Comparison of ENCODE assay signal across 22 mouse cellular contexts in the genomic region with DNA sequence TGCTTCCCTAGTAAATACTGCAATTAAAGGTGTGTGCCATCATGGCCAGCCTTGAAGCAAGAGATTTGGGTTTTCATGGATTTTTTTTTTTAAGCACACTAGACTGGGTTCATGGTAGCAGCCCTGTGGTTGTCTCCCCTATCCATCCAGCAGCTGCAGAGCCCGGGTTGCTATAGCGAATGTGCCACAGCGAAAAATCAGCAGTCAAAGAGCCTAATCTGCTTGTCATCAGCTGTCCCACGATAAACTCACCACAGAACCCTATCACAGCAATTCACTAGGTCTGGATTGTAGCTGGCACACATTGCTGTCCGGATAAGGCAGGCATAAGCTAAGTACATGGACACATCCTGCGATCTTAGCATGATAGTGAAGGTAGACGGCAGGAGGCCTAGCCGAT. TPM values are rescaled to one million over a fixed set of nuclear protein-coding genes. Genes with fewer than 3 reads are reported as not detected.
DNase-seq lines count a peak whose midpoint lies in the region; ATAC-seq and TF ChIP-seq lines count a peak whose summit lies in the region.
"Had no signal": no experiment of that assay in that cellular context is flagged by ENCODE, and none has a peak within 500 bp of the region (broad histone marks: within the 10 kb centered on the region; RNA-seq: fewer than 3 reads in every experiment).

No protein-coding gene starts in this region.

- no peaks in the 10 kb centered on the region for H3K4me1 ChIP-seq in midbrain, embryonic 11.5 days (ENCODE audit: control insufficient read depth, insufficient read depth, low read length)
- no peaks in the 10 kb centered on the region for H3K4me1 ChIP-seq in midbrain, embryonic 13.5 days (replicated peaks)
- peaks cover 2 to 6% of the 10 kb centered on the region in 2 experiments; a peak in 3 of 4 replicates for H3K4me1 ChIP-seq in MEL (ENCODE audit: control insufficient read depth in 1 of 2, insufficient read depth in 2 of 2, low read length in 2 of 2)
- no peaks in the 10 kb centered on the region for H3K4me1 ChIP-seq in embryonic facial prominence, embryonic 10.5 days

- no peak for TF ChIP-seq EP300 in MEL (IDR thresholded peaks at IDR 0.05; ENCODE audit: low read depth in 1 of 2, low read length in 2 of 2)

- no peak overlapping the region for H3K4me3 ChIP-seq in midbrain, embryonic 11.5 days (ENCODE audit: low read depth, low read length)
- H3K4me3 ChIP-seq in midbrain, embryonic 13.5 days (replicated peaks) = no peak overlapping the region
- H3K4me3 ChIP-seq in MEL (ENCODE audit: control insufficient read depth in 1 of 2, insufficient read depth in 1 of 2, low read depth in 2 of 2, low read length in 2 of 2) = no peak overlapping the region
- no peak overlapping the region for H3K4me3 ChIP-seq in embryonic facial prominence, embryonic 10.5 days

- H3K4me2 ChIP-seq in midbrain, embryonic 11.5 days = no peak overlapping the region
- no peak overlapping the region for H3K4me2 ChIP-seq in midbrain, embryonic 13.5 days (replicated peaks)

- no peak for TF ChIP-seq RAD21 in MEL (IDR thresholded peaks at IDR 0.05; ENCODE audit: low read depth, low read length)

- no peak for TF ChIP-seq CTCF in MEL (IDR thresholded peaks at IDR 0.05 in 2 of 3, conservative IDR thresholded peaks at IDR 0.05 in 1 of 3; ENCODE audit: control insufficient read depth in 1 of 3, insufficient read depth in 1 of 3, low read depth in 2 of 3, low read length in 3 of 3, poor library complexity in 1 of 3, severe bottlenecking in 1 of 3)

- no peaks in the 10 kb centered on the region for H3K9me3 ChIP-seq in midbrain, embryonic 11.5 days (ENCODE audit: control insufficient read depth, low read length)
- H3K9me3 ChIP-seq in midbrain, embryonic 13.5 days = peaks cover 12% of the 10 kb centered on the region
- no peaks in the 10 kb centered on the region for H3K9me3 ChIP-seq in MEL (replicated peaks; ENCODE audit: insufficient read depth, low read length)
- H3K9me3 ChIP-seq in embryonic facial prominence, embryonic 10.5 days = peaks cover 12% of the 10 kb centered on the region; the same call in 1 of the 2 replicates

- DNase-seq in midbrain, embryonic 11.5 days (ENCODE audit: low spot score, missing footprints) = peak; percentile 81
- DNase-seq in MEL (ENCODE audit: low read depth, low spot score) = no peak
- no peak for DNase-seq in adrenal gland, adult 8-10 months
- DNase-seq in embryonic facial prominence, embryonic 10.5 days (ENCODE audit: low spot score) = no peak
- DNase-seq: adrenal gland, adult 2 months; adrenal gland, postnatal 10 days; adrenal gland, postnatal 14 days; adrenal gland, postnatal 25 days; adrenal gland, postnatal 36 days; B cell, adult 2 months; cerebellum, adult 11 months; cerebellum, adult 11-12 months; cerebellum, adult 18-20 months; cerebellum, adult 2 months; cerebellum, adult 8-10 months had no signal

- WGBS in midbrain, embryonic 11.5 days = 89% methylated on average over 8 of the region's 8 CpGs
- WGBS in midbrain, embryonic 13.5 days = 85% methylated on average over 8 of the region's 8 CpGs
- WGBS in embryonic facial prominence, embryonic 10.5 days = 91% methylated on average over 8 of the region's 8 CpGs

- H3K27me3 ChIP-seq in midbrain, embryonic 11.5 days (ENCODE audit: control insufficient read depth, insufficient read depth, low read length) = no peaks in the 10 kb centered on the region
- no peaks in the 10 kb centered on the region for H3K27me3 ChIP-seq in midbrain, embryonic 13.5 days
- H3K27me3 ChIP-seq in MEL (ENCODE audit: control insufficient read depth in 1 of 2, insufficient read depth in 2 of 2, low read length in 2 of 2) = no peaks in the 10 kb centered on the region
- no peaks in the 10 kb centered on the region for H3K27me3 ChIP-seq in embryonic facial prominence, embryonic 10.5 days (replicated peaks; ENCODE audit: low read depth, poor library complexity, severe bottlenecking)
- H3K27me3 ChIP-seq: CH12.LX, Patski had no signal

- TF ChIP-seq POLR2A in MEL (IDR thresholded peaks at IDR 0.05; ENCODE audit: control insufficient read depth in 1 of 2, insufficient read depth in 1 of 2, low read depth in 1 of 2, low read length in 2 of 2, poor library complexity in 1 of 2) = no peak

- no peak overlapping the region for H3K9ac ChIP-seq in midbrain, embryonic 11.5 days (ENCODE audit: low read length)
- no peak overlapping the region for H3K9ac ChIP-seq in midbrain, embryonic 13.5 days (replicated peaks)
- no peak overlapping the region for H3K9ac ChIP-seq in MEL (ENCODE audit: control insufficient read depth, low read depth, low read length, poor library complexity, severe bottlenecking)

- no peak for ATAC-seq in midbrain, embryonic 11.5 days (ENCODE audit: low FRiP score)
- no peak for ATAC-seq in midbrain, embryonic 13.5 days
- peak; percentile 23; the same call in 1 of the 2 replicates for ATAC-seq in megakaryocyte progenitor cell, adult 5-6 weeks (replicated peaks; ENCODE audit: poor library complexity)
- ATAC-seq: activated CD4-positive, CD25-positive, alpha-beta regulatory T cell, adult 4 months; CD4-positive, CD25-positive, alpha-beta regulatory T cell, adult 4 months; Patski had no signal

- H3K36me3 ChIP-seq in midbrain, embryonic 11.5 days (ENCODE audit: control insufficient read depth, insufficient read depth, low read length) = no peaks in the 10 kb centered on the region
- H3K36me3 ChIP-seq in midbrain, embryonic 13.5 days = no peaks in the 10 kb centered on the region
- peaks cover 0 to 4% of the 10 kb centered on the region in 2 experiments; a peak in 1 of 4 replicates for H3K36me3 ChIP-seq in MEL (ENCODE audit: control insufficient read depth in 1 of 2, insufficient read depth in 2 of 2, low read length in 2 of 2)
- H3K36me3 ChIP-seq in embryonic facial prominence, embryonic 10.5 days (replicated peaks) = no peaks in the 10 kb centered on the region
- H3K36me3 ChIP-seq: G1E had no signal

- H3K79me2 ChIP-seq in MEL (ENCODE audit: control insufficient read depth, insufficient read depth, low read length, poor library complexity) = no peaks in the 10 kb centered on the region

- H3K27ac ChIP-seq in midbrain, embryonic 11.5 days (ENCODE audit: low read depth, low read length) = no peak overlapping the region
- no peak overlapping the region for H3K27ac ChIP-seq in midbrain, embryonic 13.5 days
- H3K27ac ChIP-seq in MEL (ENCODE audit: control insufficient read depth, low read depth, low read length) = no peak overlapping the region
- no peak overlapping the region for H3K27ac ChIP-seq in embryonic facial prominence, embryonic 10.5 days (replicated peaks)

TF ChIP-seq in MEL, 35 proteins besides CTCF, POLR2A, EP300 and RAD21:
- TF ChIP-seq MXI1 (IDR thresholded peaks at IDR 0.05; ENCODE audit: low read depth, low read length) (no peak), UBTF (IDR thresholded peaks at IDR 0.05; ENCODE audit: borderline replicate concordance, insufficient read depth, low read depth, low read length) (no peak), RCOR1 (IDR thresholded peaks at IDR 0.05; ENCODE audit: low read depth, low read length) (peak; percentile 22; the same call in 1 of the 2 replicates), TBP (IDR thresholded peaks at IDR 0.05; ENCODE audit: low read depth, low read length) (no peak)

RNA-seq across cellular contexts. Expression of gene Hpse, which starts 17.4 kb away (rescaled TPM):
- polyA plus RNA-seq in midbrain, embryonic 11.5 days (2014; fragmentation: Nextera tagmentation; extraction: Ambion mirVana) = 1.2 and 1.3 TPM in 2 replicates
- polyA plus RNA-seq in midbrain, embryonic 13.5 days (2015; fragmentation: Nextera tagmentation; extraction: Ambion mirVana) = 0.24 and 0.28 TPM in 2 replicates
- not detected in 2 replicates for total RNA-seq in MEL (2012; rRNA removed)
- polyA plus RNA-seq in MEL (2012; ENCODE audit: insufficient read depth in 1 of 2, insufficient read length in 2 of 2, low read depth in 1 of 2, low replicate concordance in 2 of 2, missing spikeins in 1 of 2) = under 1 TPM in 1 of 2 experiments, not detected in 1; 0.03 TPM
- total RNA-seq in megakaryocyte progenitor cell, adult 5-6 weeks (2015) = 20.9 and 26.2 TPM in 2 replicates
- 24.9 and 25.6 TPM in 2 replicates for total RNA-seq in megakaryocyte progenitor cell, adult 5-6 weeks (2017)
- total RNA-seq in adrenal gland, adult 8-10 months (2022) = 1 to 10 TPM in 1 of 4 experiments, under 1 TPM in 3; 0.66 to 1.5 (median 0.75) TPM
- polyA plus RNA-seq in embryonic facial prominence, embryonic 10.5 days (2016; fragmentation: Nextera tagmentation; extraction: Ambion mirVana) = 0.52 and 1.1 TPM in 2 replicates
- total RNA-seq: G1E had no signal
- polyA plus RNA-seq: G1E had no signal
